Mouse (Mus musculus) intestine, postnatal 0 days (tissue): ENCODE results near the gene Ism1. TPM values are rescaled to one million over a fixed set of nuclear protein-coding genes. Genes with fewer than 3 reads are reported as not detected.

Experiments used
- ATAC-seq: fragments of 200-750 bp; cut with Nextera tagmentation; 2 replicates; pipeline ENCODE4 v1.8.0; 2017; ENCODE audit warnings: mild to moderate bottlenecking, moderate TSS enrichment, moderate library complexity
- H3K27ac ChIP-seq: fragments of 300-500 bp; sonication (generic); 2 replicates; pipeline ENCODE4 v1.5.1; 2014; ENCODE audit warnings: mild to moderate bottlenecking, low read depth, low read length, moderate library complexity
- H3K27me3 ChIP-seq: fragments of 300-500 bp; sonication (generic); replicated peaks from 2 replicates; pipeline ENCODE4 v1.6.1; 2014; ENCODE audit warnings: low read length, mixed read lengths; ENCODE audit not compliant: control insufficient read depth, insufficient read depth
- H3K36me3 ChIP-seq: fragments of 300-500 bp; sonication (generic); 2 replicates; pipeline ENCODE4 v1.6.1; 2014; ENCODE audit warnings: mild to moderate bottlenecking, moderate library complexity; ENCODE audit not compliant: control insufficient read depth, insufficient read depth
- H3K4me1 ChIP-seq: fragments of 300-500 bp; sonication (generic); replicated peaks from 2 replicates; pipeline ENCODE4 v1.6.1; 2014; ENCODE audit warnings: antibody characterized with exemption, low read length, mixed read lengths; ENCODE audit not compliant: control insufficient read depth, insufficient read depth
- H3K4me2 ChIP-seq: fragments of 300-500 bp; sonication (generic); replicated peaks from 2 replicates; pipeline ENCODE4 v1.6.1; 2014; ENCODE audit warnings: low read depth, mild to moderate bottlenecking, moderate library complexity
- H3K4me3 ChIP-seq: fragments of 300-500 bp; sonication (generic); 2 replicates; pipeline ENCODE4 v1.5.1; 2014; ENCODE audit warnings: low read depth, low read length
- H3K9ac ChIP-seq: fragments of 300-500 bp; sonication (generic); 2 replicates; pipeline ENCODE4 v1.6.1; 2014; ENCODE audit warnings: mild to moderate bottlenecking, low read depth, low read length
- H3K9me3 ChIP-seq: fragments of 300-500 bp; sonication (generic); 2 replicates; pipeline ENCODE4 v1.6.1; 2016; ENCODE audit warnings: mixed run types; ENCODE audit not compliant: control insufficient read depth
- CTCF ChIP-seq: sonication (generic); IDR thresholded peaks from 2 replicates; pipeline ENCODE4 v1.5.1; 2016; ENCODE audit warnings: low read depth, mild to moderate bottlenecking, control low read depth, antibody characterized with exemption, moderate library complexity
- whole genome bisulfite sequencing: fragments of 180-500 bp; shearing (Covaris S2); extraction: QIAGEN DNeasy Blood & Tissue Kit; methylation state at CpG from one replicate; pipeline ENCODE4 v1.1.7; 2014; 5-methylcytosine and 5-hydroxymethylcytosine counted together
- polyA plus RNA-seq: library from polyadenylated mRNA; unstranded; fragments of >200 nt; fragmentation: Nextera tagmentation; extraction: Ambion mirVana; gene quantifications from 2 replicates; pipeline ENCODE4 v1.2.1, GENCODE M21; 2015

Gene Ism1
- polyA plus RNA-seq, 1 experiment from 2014 or later, result 0.44 TPM

- no peak for ATAC-seq
Measured at GRCm38 (mm10) chr2:139649518-139649917, 28.5 kb upstream of the Ism1 start.

DNA sequence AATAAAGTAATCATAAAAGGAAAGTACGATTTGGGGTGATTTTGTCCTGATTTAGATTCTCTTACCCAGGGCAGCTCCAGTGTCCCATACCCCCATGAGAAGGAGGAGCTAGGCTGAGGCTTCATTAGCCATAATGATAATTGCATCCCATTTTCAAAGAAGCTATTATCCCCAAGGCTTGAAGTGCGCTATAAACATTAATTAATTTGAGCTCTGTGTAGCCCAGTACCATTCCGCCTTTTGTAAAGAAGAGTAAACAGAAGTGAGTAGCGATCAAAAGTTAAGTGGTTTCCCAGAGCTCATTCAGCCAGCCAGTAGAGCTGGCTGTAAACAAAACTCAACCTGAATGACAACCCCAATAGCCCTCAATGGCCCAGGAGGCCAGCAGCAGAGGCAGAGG lies 21.2 kb upstream of the Ism1 start:
- no peak for TF ChIP-seq CTCF
- Histone ChIP-seq H3K36me3 (no peaks in the 10 kb centered on the region), H3K27me3 (no peaks in the 10 kb centered on the region), H3K9me3 (no peaks in the 10 kb centered on the region), H3K4me1 (no peaks in the 10 kb centered on the region), H3K4me2 (0 out of 2 replicates have a peak overlapping the region, but pooled peaks have one; percentile 0), H3K9ac (no peak overlapping the region), H3K4me3 (no peak overlapping the region), H3K27ac (no peak overlapping the region)
- WGBS, result 23% methylated on average over 4 of the region's 4 CpGs
- no peak for ATAC-seq

More at GRCm38 (mm10) chr2:139649518-139649917, 28.5 kb upstream of the Ism1 start:
- no peak for TF ChIP-seq CTCF
- 76% methylated on average over 3 of the region's 3 CpGs for WGBS
- Histone ChIP-seq H3K4me2 (no peak overlapping the region), H3K36me3 (no peaks in the 10 kb centered on the region), H3K4me1 (no peaks in the 10 kb centered on the region), H3K27me3 (no peaks in the 10 kb centered on the region), H3K27ac (no peak overlapping the region), H3K4me3 (no peak overlapping the region), H3K9ac (no peak overlapping the region), H3K9me3 (no peaks in the 10 kb centered on the region)

GRCm38 (mm10) chr2:139671838-139672237 lies 6.1 kb upstream of the Ism1 start:
- no peaks in the 10 kb centered on the region for H3K36me3 ChIP-seq
- H3K4me1 ChIP-seq, result no peaks in the 10 kb centered on the region
- 86% methylated on average over 3 of the region's 3 CpGs for WGBS
- H3K9ac ChIP-seq, result no peak overlapping the region
- peaks cover 17% of the 10 kb centered on the region for H3K27me3 ChIP-seq
- no peak overlapping the region for H3K4me2 ChIP-seq
- no peak for ATAC-seq
- no peaks in the 10 kb centered on the region for H3K9me3 ChIP-seq
- H3K27ac ChIP-seq, result no peak overlapping the region
- H3K4me3 ChIP-seq, result no peak overlapping the region
- no peak for TF ChIP-seq CTCF

GRCm38 (mm10) chr2:139672371-139672770 lies 5.6 kb upstream of the Ism1 start:
- Histone ChIP-seq H3K4me2 (no peak overlapping the region), H3K27ac (no peak overlapping the region), H3K36me3 (no peaks in the 10 kb centered on the region), H3K4me3 (no peak overlapping the region), H3K27me3 (peaks cover 22% of the 10 kb centered on the region), H3K9me3 (no peaks in the 10 kb centered on the region), H3K4me1 (no peaks in the 10 kb centered on the region; the same call in 1 of the 2 replicates), H3K9ac (no peak overlapping the region)
- no peak for ATAC-seq
- 58% methylated on average over 2 of the region's 2 CpGs for WGBS
- no peak for TF ChIP-seq CTCF

- H3K36me3 ChIP-seq, result no peaks in the 10 kb centered on the region
Measured at GRCm38 (mm10) chr2:139677065-139677762, 764 bp upstream of the Ism1 start.

DNA sequence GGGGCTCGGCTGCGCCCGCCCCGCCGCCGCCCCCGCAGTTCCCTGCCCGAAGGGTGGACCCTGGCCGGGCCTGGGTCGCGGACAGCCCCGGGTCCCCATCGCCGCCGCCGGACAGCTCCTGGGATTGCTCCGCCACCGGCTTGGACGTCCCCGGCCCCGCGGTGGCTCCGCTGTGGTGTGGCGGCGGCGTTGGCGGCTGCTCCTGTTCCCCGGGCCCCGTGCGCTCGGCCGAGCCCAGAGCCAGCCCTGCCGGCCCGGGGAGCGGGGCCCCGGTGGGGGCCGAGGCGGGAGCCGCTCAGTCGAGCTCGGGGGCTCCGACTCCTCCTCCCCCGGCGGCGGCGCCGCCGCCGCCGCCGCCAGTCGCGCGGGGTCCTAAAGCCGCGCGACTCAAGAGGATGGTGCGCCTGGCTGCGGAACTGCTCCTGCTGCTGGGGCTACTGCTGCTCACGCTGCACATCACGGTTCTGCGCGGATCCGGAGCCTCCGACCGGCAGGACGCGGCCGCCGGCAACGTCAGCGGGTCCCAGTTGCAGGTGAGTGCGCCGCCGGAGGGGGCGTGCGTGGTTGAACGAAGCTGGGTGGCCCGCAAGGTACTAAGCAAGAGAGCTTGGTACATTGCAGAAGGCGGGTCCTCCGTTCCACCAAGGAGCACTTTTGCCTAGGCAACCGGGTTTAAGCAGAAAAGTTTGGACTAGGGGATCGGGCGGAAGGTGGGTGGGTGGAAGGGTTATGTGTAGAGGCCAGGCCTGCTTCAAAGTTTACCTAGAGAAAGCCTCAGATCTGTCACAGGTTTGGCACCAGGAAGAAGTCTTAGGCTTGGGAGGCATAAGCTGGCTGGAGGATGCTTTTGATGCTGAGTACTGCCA lies 530 bp downstream of the Ism1 start:
- under 1% methylated on average over 71 of the region's 84 CpGs for WGBS
- H3K9me3 ChIP-seq, result no peaks in the 10 kb centered on the region
- H3K9ac ChIP-seq, result peak overlapping the region; percentile 59
- peak overlapping the region; percentile 99 for H3K4me2 ChIP-seq
- no peak overlapping the region for H3K27ac ChIP-seq
- H3K4me1 ChIP-seq, result no peaks in the 10 kb centered on the region; the same call in 1 of the 2 replicates
- peak overlapping the region; percentile 82 for H3K4me3 ChIP-seq
- peak; percentile 50 for TF ChIP-seq CTCF
- H3K27me3 ChIP-seq, result peaks cover 48% of the 10 kb centered on the region
- H3K36me3 ChIP-seq, result no peaks in the 10 kb centered on the region
- ATAC-seq, result peak; percentile 67

More at GRCm38 (mm10) chr2:139677065-139677762, 764 bp upstream of the Ism1 start:
- Histone ChIP-seq H3K9me3 (no peaks in the 10 kb centered on the region), H3K27me3 (peaks cover 48% of the 10 kb centered on the region), H3K9ac (no peak overlapping the region), H3K4me3 (peak overlapping the region; percentile 82), H3K4me2 (peak overlapping the region; percentile 99), H3K4me1 (no peaks in the 10 kb centered on the region; the same call in 1 of the 2 replicates), H3K27ac (no peak overlapping the region)
- peak; percentile 34 for TF ChIP-seq CTCF
- under 1% methylated on average over 52 of the region's 52 CpGs for WGBS
- ATAC-seq, result peak; percentile 45; the same call in 1 of the 2 replicates
